Mouse (Mus musculus): ENCODE data around the gene Cpped1. TPM values are rescaled to one million over a fixed set of nuclear protein-coding genes. Genes with fewer than 3 reads are reported as not detected.
A peak's percentile ranks its signal among the peaks of the same experiment; 100 is the strongest.

Gene Cpped1
- total RNA-seq, 2 experiments from 2014 or later, result 32.9 to 36.3 TPM

- no peak overlapping the region for H3K4me3 ChIP-seq
- TF ChIP-seq CTCF (conservative IDR thresholded peaks at IDR 0.05), result no peak
- no peak overlapping the region for H3K27ac ChIP-seq
- no peak for DNase-seq (ENCODE audit: low spot score in 2 of 2)
These were observed 27.4 kb downstream of the Cpped1 start for GRCm38 (mm10) chr16:11881795-11882194.

- Histone ChIP-seq H3K27ac (no peak overlapping the region), H3K4me3 (no peak overlapping the region)
- no peak for TF ChIP-seq CTCF (conservative IDR thresholded peaks at IDR 0.05)
- no peak for DNase-seq (ENCODE audit: low spot score in 2 of 2)
These were observed 28.8 kb downstream of the Cpped1 start for GRCm38 (mm10) chr16:11880461-11880860.

DNA sequence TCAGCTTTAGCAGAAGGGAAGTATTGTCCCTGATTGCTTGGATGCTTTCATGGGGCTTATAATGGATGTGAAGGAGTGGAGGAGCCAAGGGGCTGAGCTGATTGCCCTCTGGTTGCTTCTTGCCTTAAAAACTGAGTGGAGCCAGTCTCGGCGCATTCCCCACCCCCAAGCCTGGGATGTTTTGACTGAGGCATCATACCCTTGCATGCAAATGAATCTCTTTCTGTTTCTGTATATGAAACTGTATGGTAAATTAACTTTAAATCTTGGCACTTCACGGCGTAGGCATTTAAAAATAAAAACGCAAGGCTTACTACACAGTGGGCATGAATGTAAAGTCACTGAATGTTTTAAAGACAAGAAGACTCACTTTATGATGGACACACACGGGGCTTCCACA, 30.0 kb downstream of the Cpped1 start:
- no peak for DNase-seq (ENCODE audit: low spot score in 2 of 2)
- H3K4me3 ChIP-seq, result no peak overlapping the region
- H3K27ac ChIP-seq, result no peak overlapping the region
- TF ChIP-seq CTCF (conservative IDR thresholded peaks at IDR 0.05), result no peak

GRCm38 (mm10) chr16:11875227-11875626, 34.0 kb downstream of the Cpped1 start:
- DNase-seq (ENCODE audit: low spot score in 2 of 2), result no peak
- no peak overlapping the region for H3K4me3 ChIP-seq
- H3K27ac ChIP-seq, result no peak overlapping the region
- no peak for TF ChIP-seq CTCF (conservative IDR thresholded peaks at IDR 0.05)

- Histone ChIP-seq H3K27ac (no peak overlapping the region), H3K4me3 (no peak overlapping the region)
- DNase-seq (ENCODE audit: low spot score in 2 of 2), result no peak
- no peak for TF ChIP-seq CTCF (conservative IDR thresholded peaks at IDR 0.05)
These were observed 36.0 kb downstream of the Cpped1 start for GRCm38 (mm10) chr16:11873292-11873691.

GRCm38 (mm10) chr16:11868486-11868885, 40.8 kb downstream of the Cpped1 start:
- DNase-seq (ENCODE audit: low spot score in 2 of 2), result no peak
- Histone ChIP-seq H3K4me3 (no peak overlapping the region), H3K27ac (no peak overlapping the region)
- no peak for TF ChIP-seq CTCF (conservative IDR thresholded peaks at IDR 0.05)

- peak; percentile 12 to 34 for DNase-seq (ENCODE audit: low spot score in 2 of 2)
- no peak for TF ChIP-seq CTCF (conservative IDR thresholded peaks at IDR 0.05)
- H3K4me3 ChIP-seq, result no peak overlapping the region
- peak overlapping the region; percentile 54 for H3K27ac ChIP-seq
These were observed 56.3 kb downstream of the Cpped1 start for GRCm38 (mm10) chr16:11852716-11853605.

GRCm38 (mm10) chr16:11848990-11849658, 60.1 kb downstream of the Cpped1 start:
- DNase-seq (ENCODE audit: low spot score in 2 of 2), result no peak
- H3K4me3 ChIP-seq, result no peak overlapping the region
- no peak for TF ChIP-seq CTCF (conservative IDR thresholded peaks at IDR 0.05)
- no peak overlapping the region for H3K27ac ChIP-seq

DNA sequence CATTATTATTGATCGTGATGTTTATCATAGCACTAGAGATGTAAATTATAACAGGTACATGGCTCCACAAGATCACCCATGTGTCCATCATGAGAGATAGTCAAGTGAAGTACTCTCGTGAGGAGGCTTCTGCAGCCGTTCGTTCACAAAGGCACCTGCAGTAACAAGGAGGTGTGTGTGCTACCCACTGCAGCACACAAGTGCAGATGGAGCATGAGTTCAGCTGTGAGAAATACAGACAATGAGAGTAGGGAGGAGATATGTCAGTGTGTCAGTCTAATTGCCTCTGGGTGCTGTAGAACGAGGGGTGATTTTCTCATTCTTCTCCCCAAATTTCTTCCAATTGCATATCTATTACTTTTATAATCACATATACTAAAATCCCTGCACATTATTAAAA, 63.9 kb downstream of the Cpped1 start:
- H3K27ac ChIP-seq, result no peak overlapping the region
- no peak for DNase-seq (ENCODE audit: low spot score in 2 of 2)
- no peak for TF ChIP-seq CTCF (conservative IDR thresholded peaks at IDR 0.05)
- H3K4me3 ChIP-seq, result no peak overlapping the region

DNA sequence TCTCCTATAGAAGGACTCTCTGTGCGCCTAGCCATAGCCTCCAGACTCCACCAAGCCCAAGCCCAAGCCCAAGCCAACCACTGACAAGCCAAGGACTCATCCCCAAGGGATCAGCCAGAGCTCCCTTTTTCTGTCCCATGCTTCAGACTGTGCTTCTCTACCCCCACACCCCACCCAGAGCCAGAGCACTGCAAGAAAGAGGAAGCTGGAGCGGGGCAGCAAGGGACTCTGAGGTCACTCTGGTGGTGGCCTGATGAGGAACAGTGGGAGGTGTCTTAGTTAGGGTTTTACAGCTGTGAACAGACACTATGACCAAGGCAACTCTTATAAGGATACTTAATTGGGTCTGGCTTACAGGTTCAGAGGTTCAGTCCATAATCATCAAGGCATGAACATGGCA, 65.8 kb downstream of the Cpped1 start:
- TF ChIP-seq CTCF (conservative IDR thresholded peaks at IDR 0.05), result no peak
- H3K4me3 ChIP-seq, result no peak overlapping the region
- no peak for DNase-seq (ENCODE audit: low spot score in 2 of 2)
- no peak overlapping the region for H3K27ac ChIP-seq

- TF ChIP-seq CTCF (conservative IDR thresholded peaks at IDR 0.05), result no peak
- no peak for DNase-seq (ENCODE audit: low spot score in 2 of 2)
- H3K27ac ChIP-seq, result no peak overlapping the region
- no peak overlapping the region for H3K4me3 ChIP-seq
These were observed 75.8 kb downstream of the Cpped1 start for GRCm38 (mm10) chr16:11833474-11833873.

GRCm38 (mm10) chr16:11828816-11829215, 80.4 kb downstream of the Cpped1 start:
- Histone ChIP-seq H3K27ac (no peak overlapping the region), H3K4me3 (no peak overlapping the region)
- no peak for TF ChIP-seq CTCF (conservative IDR thresholded peaks at IDR 0.05)
- DNase-seq (ENCODE audit: low spot score in 2 of 2), result no peak

- TF ChIP-seq CTCF (conservative IDR thresholded peaks at IDR 0.05), result no peak
- DNase-seq (ENCODE audit: low spot score in 2 of 2), result peak; percentile 38 to 49
- peak overlapping the region; percentile 75 for H3K27ac ChIP-seq
- peak overlapping the region; percentile 27 for H3K4me3 ChIP-seq
These were observed 84.4 kb downstream of the Cpped1 start for GRCm38 (mm10) chr16:11824833-11825232.

All from layer of hippocampus, adult 2 months (tissue).